Mouse (Mus musculus) ES-E14 (cell line): ENCODE data around the gene Hsf2bp. TPM values are rescaled to one million over a fixed set of nuclear protein-coding genes. Genes with fewer than 3 reads are reported as not detected.

Experiments used
- DNase-seq: peaks from one replicate; pipeline ENCODE4 v3.0.0-alpha.2; 2013; ENCODE audit warnings: low read depth, low spot score
- H3K27ac ChIP-seq: 2 replicates; pipeline ENCODE4 v1.5.1; 2012; ENCODE audit warnings: low read depth, mild to moderate bottlenecking, low read length, moderate library complexity, mixed read lengths; ENCODE audit not compliant: poor library complexity, insufficient read depth, severe bottlenecking
- H3K36me3 ChIP-seq: 2 replicates; pipeline ENCODE4 v1.6.1; 2012; ENCODE audit warnings: mild to moderate bottlenecking, low read length, moderate library complexity, mixed read lengths; ENCODE audit not compliant: control insufficient read depth, poor library complexity, insufficient read depth, severe bottlenecking
- H3K4me1 ChIP-seq, 2 experiments: fragments of 150-350 bp in 1 of 2; sonication (generic) in 1 of 2; 2 replicates each; pipeline ENCODE4 v1.6.1; 2012; ENCODE audit warnings: low read length in 2 of 2, mild to moderate bottlenecking in 1 of 2, mixed read lengths in 1 of 2; ENCODE audit not compliant: control insufficient read depth in 2 of 2, insufficient read depth in 2 of 2, poor library complexity in 1 of 2
- H3K4me3 ChIP-seq, 2 experiments: fragments of 150-350 bp in 1 of 2; sonication (generic) in 1 of 2; 2 replicates each; pipeline ENCODE4 v1.5.1; 2012; ENCODE audit warnings: low read length in 2 of 2, low read depth in 1 of 2, mild to moderate bottlenecking in 1 of 2, mixed read lengths in 1 of 2; ENCODE audit not compliant: insufficient read depth in 1 of 2, poor library complexity in 1 of 2, severe bottlenecking in 1 of 2
- H3K9ac ChIP-seq: 2 replicates; pipeline ENCODE4 v1.6.1; 2012; ENCODE audit warnings: low read depth, mild to moderate bottlenecking, low read length, mixed read lengths; ENCODE audit not compliant: poor library complexity, insufficient read depth, severe bottlenecking
- H3K9me3 ChIP-seq: fragments of 150-350 bp; sonication (generic); 2 replicates; pipeline ENCODE4 v1.6.1; 2012; ENCODE audit warnings: low read depth, mild to moderate bottlenecking, low read length; ENCODE audit not compliant: control insufficient read depth, insufficient read depth
- CHD2 ChIP-seq: IDR thresholded peaks from 2 replicates; pipeline ENCODE4 v1.6.1; 2014; ENCODE audit warnings: mild to moderate bottlenecking, low read depth, low read length, inconsistent platforms
- HCFC1 ChIP-seq: IDR thresholded peaks from 2 replicates; pipeline ENCODE4 v1.6.1; 2012; ENCODE audit warnings: low read length, inconsistent platforms, borderline replicate concordance; ENCODE audit not compliant: insufficient read depth
- MAFK ChIP-seq: IDR thresholded peaks from 2 replicates; pipeline ENCODE4 v1.6.1; 2014; ENCODE audit warnings: mild to moderate bottlenecking, low read depth, low read length, inconsistent platforms; ENCODE audit not compliant: insufficient read depth
- ZC3H11A ChIP-seq: IDR thresholded peaks from 2 replicates; pipeline ENCODE4 v1.6.1; 2012; ENCODE audit warnings: low read depth, mild to moderate bottlenecking, inconsistent platforms, low read length, borderline replicate concordance
- ZNF384 ChIP-seq: IDR thresholded peaks from 2 replicates; pipeline ENCODE4 v1.6.1; 2012; ENCODE audit warnings: low read depth, low read length, inconsistent platforms
- in situ Hi-C, 2 experiments: fragments of 600-800 bp; cut with MboI; formaldehyde crosslinking; loops; one replicate each; pipeline ENCODE4 v1.15.1; 2025; ENCODE audit warnings: low sequenced_read_pairs in 2 of 2, inconsistent platforms in 1 of 2; ENCODE audit not compliant: unreplicated experiment in 2 of 2
- total RNA-seq: library from RNA; depleted of rRNA; stranded (reverse); fragments of 300-350 nt; gene quantifications from 2 replicates; pipeline ENCODE4 v1.2.3, GENCODE M21; 2012

Gene Hsf2bp
- total RNA-seq, 1 experiment, result 44.7 TPM

GRCm38 (mm10) chr17:31905791-31906211, 130.3 kb downstream of the Hsf2bp start:
- no peaks in the 10 kb centered on the region for H3K9me3 ChIP-seq
- peaks cover 2 to 3% of the 10 kb centered on the region in 2 experiments; a peak in 1 of 4 replicates for H3K4me1 ChIP-seq
- H3K27ac ChIP-seq, result no peak overlapping the region
- H3K36me3 ChIP-seq, result no peaks in the 10 kb centered on the region
- H3K4me3 ChIP-seq, result no peak overlapping the region
- H3K9ac ChIP-seq, result no peak overlapping the region
- DNase-seq, result no peak
- in situ Hi-C loops, result no loop called here
- TF ChIP-seq CHD2, result no peak
- TF ChIP-seq ZNF384, result no peak
- TF ChIP-seq MAFK, result no peak
- TF ChIP-seq ZC3H11A, result no peak
- no peak for TF ChIP-seq HCFC1

- H3K4me3 ChIP-seq, result no peak overlapping the region
- H3K27ac ChIP-seq, result no peak overlapping the region
- no peak overlapping the region for H3K9ac ChIP-seq
Observed at GRCm38 (mm10) chr17:31905201-31905790, 130.9 kb downstream of the Hsf2bp start.

GRCm38 (mm10) chr17:31904036-31904435, 132.1 kb downstream of the Hsf2bp start:
- H3K9ac ChIP-seq, result no peak overlapping the region
- DNase-seq, result no peak
- TF ChIP-seq HCFC1, result no peak
- H3K4me1 ChIP-seq, result peaks cover 2 to 3% of the 10 kb centered on the region in 2 experiments; a peak in 1 of 4 replicates
- in situ Hi-C loops, result no loop called here
- no peak overlapping the region for H3K27ac ChIP-seq
- no peak overlapping the region for H3K4me3 ChIP-seq
- no peaks in the 10 kb centered on the region for H3K36me3 ChIP-seq
- no peaks in the 10 kb centered on the region for H3K9me3 ChIP-seq

More at GRCm38 (mm10) chr17:31905201-31905790, 130.9 kb downstream of the Hsf2bp start:
- no peak for DNase-seq
- Histone ChIP-seq H3K4me1 (peaks cover 2 to 3% of the 10 kb centered on the region in 2 experiments; a peak in 1 of 4 replicates), H3K36me3 (no peaks in the 10 kb centered on the region), H3K9me3 (no peaks in the 10 kb centered on the region)
- no peak for TF ChIP-seq HCFC1
- no peak for TF ChIP-seq MAFK
- no peak for TF ChIP-seq ZNF384
- TF ChIP-seq CHD2, result no peak
- TF ChIP-seq ZC3H11A, result no peak
- in situ Hi-C loops, result no loop called here

GRCm38 (mm10) chr17:31902630-31903198, 133.4 kb downstream of the Hsf2bp start:
- no peak overlapping the region for H3K4me3 ChIP-seq

More at GRCm38 (mm10) chr17:31902630-31903198, 133.4 kb downstream of the Hsf2bp start:
- in situ Hi-C loops, result no loop called here
- Histone ChIP-seq H3K4me1 (peaks cover 2 to 9% of the 10 kb centered on the region in 2 experiments; a peak in 1 of 4 replicates), H3K27ac (no peak overlapping the region), H3K9ac (no peak overlapping the region), H3K36me3 (no peaks in the 10 kb centered on the region), H3K9me3 (no peaks in the 10 kb centered on the region)
- TF ChIP-seq ZNF384 (no peak), ZC3H11A (no peak), CHD2 (no peak), HCFC1 (no peak), MAFK (no peak)
- no peak for DNase-seq
